Mouse (Mus musculus) spleen, postnatal 4 days (tissue): ENCODE data around the gene Spata31d1b.
A peak's percentile ranks its signal among the peaks of the same experiment; 100 is the strongest.
"Not testable (repeated sequence)": the region's sequence is repeated elsewhere in the genome, so short reads cannot be mapped to it uniquely, and the experiment has no call there.

ENCODE experiments used
- DNase-seq, 2 experiments: peaks; one replicate each; pipeline ENCODE4 v3.0.0; 2022; ENCODE audit warnings: low spot score in 2 of 2

The Spata31d1b gene

GRCm38 (mm10) chr13:59694008-59694407 lies 18.1 kb upstream of the Spata31d1b start, which contains the start of gene 4921517D22Rik:
4921517D22Rik (minus strand) TSS chr13:59694108.
- no peak for DNase-seq

GRCm38 (mm10) chr13:59695781-59696180 lies 16.3 kb upstream of the Spata31d1b start:
- DNase-seq, result no peak

DNA sequence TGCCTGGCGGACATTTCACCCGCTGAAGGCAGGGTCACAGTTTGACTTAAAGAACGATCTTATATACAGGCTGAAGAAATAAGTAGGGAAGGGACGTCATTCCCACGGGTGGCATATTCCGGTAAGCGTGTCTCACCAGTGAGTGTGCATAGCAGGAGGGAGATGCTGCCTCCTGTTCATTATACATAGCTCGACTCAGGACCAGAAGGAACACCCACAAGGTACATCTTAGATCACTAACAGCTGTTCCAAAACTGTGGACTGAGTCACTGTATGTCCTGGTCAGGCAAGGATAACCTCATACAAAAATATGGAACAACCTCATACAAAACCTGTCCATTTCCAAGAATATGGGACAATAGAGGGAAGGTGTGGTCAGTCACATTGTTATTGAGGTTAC lies 13.0 kb upstream of the Spata31d1b start:
- DNase-seq, result no peak

- not testable (repeated sequence) for DNase-seq
Measured at GRCm38 (mm10) chr13:59700137-59700536, 11.9 kb upstream of the Spata31d1b start.

GRCm38 (mm10) chr13:59703514-59703913 lies 8.6 kb upstream of the Spata31d1b start:
- DNase-seq, result no peak

DNA sequence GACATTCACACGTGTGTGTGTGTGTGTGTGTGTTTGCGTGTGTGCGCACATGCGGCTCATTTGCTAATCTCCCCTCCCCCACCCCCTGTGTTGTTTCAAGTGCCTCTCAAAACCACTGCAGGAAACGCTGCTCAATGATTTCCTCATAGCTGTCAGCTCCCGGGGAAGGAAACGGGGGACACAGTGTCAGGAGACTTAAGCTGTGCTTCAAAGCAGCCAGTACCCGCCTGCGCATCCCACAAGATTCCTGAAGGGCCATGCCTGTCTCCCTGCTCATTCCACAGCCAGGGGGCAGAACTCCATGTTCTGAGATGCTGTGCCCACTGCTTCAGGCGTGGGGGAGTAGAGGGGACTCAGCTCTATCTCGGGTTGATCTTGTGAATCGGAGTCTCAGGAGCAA lies 7.5 kb upstream of the Spata31d1b start:
- DNase-seq, result peak in 1 of 2 experiments; percentile 61

DNA sequence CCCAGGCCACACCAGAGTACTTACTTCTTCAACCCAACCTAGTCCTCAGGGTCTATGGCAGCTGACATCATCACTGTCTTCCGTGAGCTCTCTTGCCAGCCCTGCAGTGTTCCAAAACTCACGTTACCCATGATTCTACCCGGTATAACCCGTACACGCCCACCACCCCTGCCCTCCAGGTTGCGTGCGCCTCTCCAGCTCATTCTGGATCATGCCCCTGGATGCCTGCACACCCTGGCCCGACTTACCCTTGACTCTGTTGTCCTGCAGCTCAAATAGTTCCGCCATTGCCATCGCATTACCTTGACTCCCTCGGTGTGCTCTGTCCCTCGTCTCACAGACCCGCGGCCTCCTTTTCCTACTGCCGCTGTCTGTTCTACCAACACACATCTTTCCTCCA lies 1.9 kb upstream of the Spata31d1b start, which contains the start of gene Spata31d1a:
Gene Spata31d1a (minus strand): TSS at position 101 of the 400 bp plus-strand sequence.
- DNase-seq, result no peak

- DNase-seq, result no peak
Measured at GRCm38 (mm10) chr13:59713710-59714109, 1.6 kb downstream of the Spata31d1b start.

DNA sequence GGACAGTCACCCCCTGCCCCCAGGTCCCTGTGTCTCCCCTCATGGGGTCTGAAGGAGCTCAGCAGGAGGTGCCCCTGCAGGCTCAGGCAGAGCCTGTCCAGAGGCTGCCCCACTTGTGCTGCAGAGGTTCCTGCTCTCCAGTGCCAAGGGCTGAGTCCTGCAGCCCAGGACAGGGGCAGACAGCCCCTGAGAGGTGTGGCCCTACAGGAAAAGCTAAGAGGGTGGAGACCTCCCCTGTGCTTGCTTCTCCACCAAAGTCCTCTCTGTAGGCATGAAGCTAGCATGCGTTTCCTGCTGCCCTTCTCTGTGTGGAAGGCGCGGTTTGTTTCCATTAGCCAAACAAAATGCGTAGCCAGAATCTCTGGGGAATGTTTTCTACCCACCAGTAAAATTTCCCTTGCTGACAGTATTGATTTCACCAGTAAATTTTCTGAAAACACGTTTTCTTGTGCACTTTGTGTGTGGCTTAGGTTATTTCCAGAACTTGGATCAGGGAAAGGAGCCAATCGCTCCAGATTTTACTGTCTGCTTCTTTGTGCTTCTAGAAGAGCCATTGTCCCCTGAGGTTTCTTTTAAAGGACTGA lies 6.9 kb downstream of the Spata31d1b start:
- DNase-seq, result not testable (repeated sequence)

- no peak for DNase-seq
Measured at GRCm38 (mm10) chr13:59719475-59719874, 7.4 kb downstream of the Spata31d1b start.

GRCm38 (mm10) chr13:59722089-59722488 lies 10.0 kb downstream of the Spata31d1b start:
- DNase-seq, result not testable (repeated sequence)

GRCm38 (mm10) chr13:59726139-59726867 lies 14.2 kb downstream of the Spata31d1b start:
- no peak for DNase-seq

GRCm38 (mm10) chr13:59728378-59729093 lies 16.5 kb downstream of the Spata31d1b start:
- DNase-seq, result peak; percentile 84 to 92

GRCm38 (mm10) chr13:59731652-59732051 lies 19.6 kb downstream of the Spata31d1b start, which contains the start of gene Spata31d1d:
Spata31d1d (minus strand) TSS chr13:59731752.
- DNase-seq, result no peak

- no peak for DNase-seq
Measured at GRCm38 (mm10) chr13:59733936-59734335, 21.9 kb downstream of the Spata31d1b start.

GRCm38 (mm10) chr13:59734347-59734746 lies 22.3 kb downstream of the Spata31d1b start:
- peak in 1 of 2 experiments; percentile 53 for DNase-seq

DNA sequence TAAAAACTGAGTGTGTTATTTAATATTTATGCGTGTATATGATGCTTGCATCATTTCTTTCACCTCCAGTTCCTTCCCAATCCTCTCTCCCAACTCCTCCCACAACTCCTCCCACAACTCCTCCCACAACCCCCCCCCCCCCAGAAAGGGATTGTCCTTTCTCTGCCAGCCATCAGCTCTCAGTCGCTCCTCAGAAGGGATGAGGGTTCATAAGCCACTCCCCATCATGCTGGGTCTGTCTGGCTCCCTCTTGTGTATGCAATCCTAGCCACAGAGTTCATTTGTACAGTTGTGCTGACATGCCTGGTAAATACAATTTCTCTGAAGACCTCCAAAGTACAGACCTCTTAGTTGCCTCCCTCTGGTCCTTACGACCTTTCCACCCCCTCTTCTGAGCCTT lies 23.1 kb downstream of the Spata31d1b start:
- DNase-seq, result no peak

DNA sequence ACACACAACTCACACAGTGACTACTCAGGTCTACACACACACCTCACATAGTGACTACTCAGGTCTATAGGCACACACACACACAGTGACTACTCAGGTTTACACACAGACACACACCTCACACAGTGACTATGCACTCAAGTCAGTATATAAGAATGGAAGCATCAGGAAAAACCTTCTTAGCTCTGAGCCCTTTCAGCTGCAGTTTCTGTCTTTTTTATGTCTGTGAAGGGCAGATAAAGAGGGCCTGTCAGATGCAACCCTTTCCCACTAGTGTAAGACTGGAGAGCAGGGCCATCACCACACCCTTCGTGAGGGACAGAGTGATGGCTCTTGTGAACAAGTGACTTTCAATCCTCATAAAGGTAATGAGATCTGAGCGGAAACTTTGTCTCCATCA lies 26.4 kb downstream of the Spata31d1b start:
- no peak for DNase-seq

- DNase-seq, result peak in 1 of 2 experiments; percentile 50
Measured at GRCm38 (mm10) chr13:59739397-59739796, 27.3 kb downstream of the Spata31d1b start.

- DNase-seq, result no peak
Measured at GRCm38 (mm10) chr13:59741096-59741495, 29.0 kb downstream of the Spata31d1b start.

DNA sequence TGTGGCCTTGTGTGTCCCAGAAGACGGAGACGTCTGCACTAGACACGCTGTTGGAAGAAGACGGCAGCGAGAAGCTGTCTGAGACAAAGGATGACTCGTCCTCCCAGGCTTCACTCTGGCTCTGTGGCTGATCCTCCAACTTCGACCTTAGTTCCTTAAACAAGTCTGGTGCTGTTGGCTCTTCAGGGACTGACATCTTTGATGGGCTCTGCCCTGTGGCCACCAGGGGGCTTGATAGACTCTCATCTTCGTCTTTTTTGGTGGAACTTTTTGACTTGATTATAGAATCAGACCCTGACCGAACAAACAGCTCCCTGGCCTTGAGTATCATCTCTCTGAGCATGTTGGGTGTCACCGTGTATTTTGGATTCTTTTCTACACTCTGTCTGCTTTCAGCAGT lies 29.6 kb downstream of the Spata31d1b start:
- peak; percentile 50 to 77 for DNase-seq

- no peak for DNase-seq
Measured at GRCm38 (mm10) chr13:59745462-59745861, 33.4 kb downstream of the Spata31d1b start.
